Mouse (Mus musculus) lung, postnatal 14 days (tissue): Measurements from ENCODE around the gene Plekha4.

Source experiments
- DNase-seq: peaks from one replicate; pipeline ENCODE4 v3.0.0; 2021

Gene Plekha4

GRCm38 (mm10) chr7:45571966-45572365 is 45.8 kb downstream of the Plekha4 start:
- DNase-seq = no peak

- DNase-seq = no peak
Observed at GRCm38 (mm10) chr7:45573954-45574353, 47.8 kb downstream of the Plekha4 start.

GRCm38 (mm10) chr7:45574472-45575379 is 48.6 kb downstream of the Plekha4 start:
- no peak for DNase-seq

GRCm38 (mm10) chr7:45585923-45586322 is 59.8 kb downstream of the Plekha4 start:
- no peak for DNase-seq

- no peak for DNase-seq
Observed at GRCm38 (mm10) chr7:45587631-45588592, 61.8 kb downstream of the Plekha4 start.

- peak; percentile 95 for DNase-seq
Observed at GRCm38 (mm10) chr7:45589173-45589572, 63.0 kb downstream of the Plekha4 start.

GRCm38 (mm10) chr7:45589898-45590297 is 63.8 kb downstream of the Plekha4 start:
- no peak for DNase-seq

- DNase-seq = no peak
Observed at GRCm38 (mm10) chr7:45590874-45591273, 64.7 kb downstream of the Plekha4 start.

- DNase-seq = no peak
Observed at GRCm38 (mm10) chr7:45591880-45592279, 65.8 kb downstream of the Plekha4 start.

GRCm38 (mm10) chr7:45593118-45593815 is 67.1 kb downstream of the Plekha4 start:
- DNase-seq = peak; percentile 78

GRCm38 (mm10) chr7:45595176-45595575 is 69.0 kb downstream of the Plekha4 start:
- no peak for DNase-seq

GRCm38 (mm10) chr7:45596107-45596506 is 70.0 kb downstream of the Plekha4 start:
- no peak for DNase-seq

- no peak for DNase-seq
Observed at GRCm38 (mm10) chr7:45597013-45597412, 70.9 kb downstream of the Plekha4 start.

- no peak for DNase-seq
Observed at GRCm38 (mm10) chr7:45597527-45597926, 71.4 kb downstream of the Plekha4 start.

GRCm38 (mm10) chr7:45598960-45599879 is 73.1 kb downstream of the Plekha4 start:
- no peak for DNase-seq
